Mouse (Mus musculus) G1E (cell line): Measurements from ENCODE around the gene Phlpp1.

Experiments
- CTCF ChIP-seq: IDR thresholded peaks from 2 replicates; pipeline ENCODE4 v1.5.1; 2012; ENCODE audit warnings: low read depth, low read length, inconsistent platforms, mixed read lengths
- GATA2 ChIP-seq: IDR thresholded peaks from 2 replicates; pipeline ENCODE4 v1.6.1; 2012; ENCODE audit warnings: low read depth, low read length, inconsistent platforms, borderline replicate concordance
- POLR2AphosphoS5 ChIP-seq: IDR thresholded peaks from 2 replicates; pipeline ENCODE4 v1.6.1; 2012; ENCODE audit warnings: low read depth, low read length, inconsistent platforms; ENCODE audit not compliant: insufficient replicate concordance
- TAL1 ChIP-seq: conservative IDR thresholded peaks from 2 replicates; pipeline ENCODE4 v1.6.1; 2012; ENCODE audit warnings: low read depth, low read length, inconsistent platforms, mixed read lengths

- TF ChIP-seq TAL1 = no peak
- TF ChIP-seq POLR2AphosphoS5 = no peak
- no peak for TF ChIP-seq CTCF
- TF ChIP-seq GATA2 = no peak
These were observed 229.5 kb downstream of the Phlpp1 start for GRCm38 (mm10) chr1:106400900-106401634.
